Mouse (Mus musculus) limb, embryonic 11.5 days (tissue): ENCODE data around the gene Tcp11l1. TPM values are rescaled to one million over a fixed set of nuclear protein-coding genes. Genes with fewer than 3 reads are reported as not detected.

Experiments used
- ATAC-seq: fragments of 200-750 bp; cut with Nextera tagmentation; 2 replicates; pipeline ENCODE4 v1.8.0; 2017; ENCODE audit warnings: low read depth; ENCODE audit not compliant: insufficient number of reproducible peaks, low FRiP score, low TSS enrichment
- DNase-seq: peaks from one replicate; pipeline ENCODE4 v3.0.0-alpha.2; 2015; ENCODE audit warnings: low spot score
- H3K27ac ChIP-seq: fragments of 300-500 bp; sonication (generic); replicated peaks from 2 replicates; pipeline ENCODE4 v1.5.1; 2014; ENCODE audit warnings: low read depth, mild to moderate bottlenecking, low read length
- H3K27me3 ChIP-seq: fragments of 300-500 bp; sonication (generic); 2 replicates; pipeline ENCODE4 v1.6.1; 2014; ENCODE audit warnings: mild to moderate bottlenecking, low read length, mixed read lengths; ENCODE audit not compliant: control insufficient read depth, insufficient read depth
- H3K36me3 ChIP-seq: fragments of 300-500 bp; sonication (generic); 2 replicates; pipeline ENCODE4 v1.6.1; 2014; ENCODE audit warnings: mild to moderate bottlenecking, low read length, moderate library complexity, mixed read lengths; ENCODE audit not compliant: control insufficient read depth, insufficient read depth
- H3K4me1 ChIP-seq: fragments of 300-500 bp; sonication (generic); 2 replicates; pipeline ENCODE4 v1.6.1; 2014; ENCODE audit warnings: low read length, mixed read lengths; ENCODE audit not compliant: control insufficient read depth, insufficient read depth
- H3K4me2 ChIP-seq: fragments of 300-500 bp; sonication (generic); 2 replicates; pipeline ENCODE4 v1.6.1; 2014; ENCODE audit warnings: low read depth, mild to moderate bottlenecking, moderate library complexity; ENCODE audit not compliant: severe bottlenecking
- H3K4me3 ChIP-seq: fragments of 300-500 bp; sonication (generic); 2 replicates; pipeline ENCODE4 v1.5.1; 2014; ENCODE audit warnings: low read depth, low read length
- H3K9ac ChIP-seq: fragments of 300-500 bp; sonication (generic); 2 replicates; pipeline ENCODE4 v1.6.1; 2014; ENCODE audit warnings: mild to moderate bottlenecking, low read length
- H3K9me3 ChIP-seq: fragments of 300-500 bp; sonication (generic); 2 replicates; pipeline ENCODE4 v1.6.1; 2016; ENCODE audit warnings: low read length; ENCODE audit not compliant: control insufficient read depth
- WGBS: fragments of 180-500 bp; shearing (Covaris S2); extraction: QIAGEN DNeasy Blood & Tissue Kit; methylation state at CpG from one replicate; pipeline ENCODE4 v1.1.7; 2014; 5-methylcytosine and 5-hydroxymethylcytosine counted together
- polyA plus RNA-seq: library from polyadenylated mRNA; unstranded; fragments of >200 nt; fragmentation: Nextera tagmentation; extraction: Ambion mirVana; gene quantifications from 2 replicates; pipeline ENCODE4 v1.2.1, GENCODE M21; 2014

The Tcp11l1 gene
- 63.2 and 64.8 TPM in 2 replicates for polyA plus RNA-seq

- WGBS: under 1% methylated on average over 90 of the region's 99 CpGs
- ATAC-seq: peak; percentile 90
Observed at GRCm38 (mm10) chr2:104711585-104712485, at the start of gene Tcp11l1. Gene Tcp11l1, minus strand, starts transcription at chr2:104712169.

DNA sequence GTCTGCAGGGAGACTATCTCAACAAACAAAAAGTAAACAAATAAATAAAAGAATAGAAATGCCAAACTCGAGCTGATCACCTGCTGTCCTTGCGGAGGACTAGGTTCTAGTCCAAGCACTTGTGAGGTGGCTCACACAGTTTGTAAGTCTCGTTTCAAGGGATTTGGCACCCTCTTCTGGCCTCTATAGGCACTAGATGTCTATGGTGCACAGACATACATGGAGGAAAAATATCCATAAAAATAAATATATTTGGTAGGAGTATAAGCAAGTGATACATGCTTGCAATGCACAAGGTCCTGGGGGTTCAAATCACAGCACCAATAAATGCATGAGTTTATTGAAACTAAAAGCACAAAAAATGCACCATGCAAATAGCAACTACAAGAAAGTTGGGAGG is 38.6 kb upstream of the Tcp11l1 start:
- ATAC-seq (0 out of 2 replicates have a peak, but pooled peaks have one; percentile 35), DNase-seq (no peak)
- no peak overlapping the region for H3K4me2 ChIP-seq
- H3K36me3 ChIP-seq: no peaks in the 10 kb centered on the region
- H3K9me3 ChIP-seq: no peaks in the 10 kb centered on the region
- no peak overlapping the region for H3K4me3 ChIP-seq
- WGBS: 63% methylated on average over 3 of the region's 3 CpGs
- no peaks in the 10 kb centered on the region for H3K4me1 ChIP-seq
- H3K27me3 ChIP-seq: no peaks in the 10 kb centered on the region
- H3K27ac ChIP-seq: no peak overlapping the region
- H3K9ac ChIP-seq: no peak overlapping the region

More at GRCm38 (mm10) chr2:104711585-104712485, at the start of gene Tcp11l1:
- Histone ChIP-seq H3K9me3 (no peaks in the 10 kb centered on the region), H3K9ac (peak within 1 kb of the TSS; percentile 77), H3K36me3 (no peaks in the 10 kb centered on the region), H3K27ac (peak within 1 kb of the TSS; percentile 57; the same call in 1 of the 2 replicates), H3K4me1 (no peaks in the 10 kb centered on the region), H3K4me3 (peak within 1 kb of the TSS; percentile 60), H3K4me2 (peak within 1 kb of the TSS; percentile 61), H3K27me3 (no peaks in the 10 kb centered on the region)
- DNase-seq: peak; percentile 79

- Histone ChIP-seq H3K4me1 (no peaks in the 10 kb centered on the region), H3K36me3 (no peaks in the 10 kb centered on the region), H3K9ac (no peak overlapping the region), H3K27me3 (no peaks in the 10 kb centered on the region), H3K9me3 (no peaks in the 10 kb centered on the region), H3K4me3 (no peak overlapping the region), H3K4me2 (no peak overlapping the region), H3K27ac (no peak overlapping the region)
- ATAC-seq (no peak), DNase-seq (no peak)
- 80% methylated on average over 5 of the region's 5 CpGs for WGBS
Observed at GRCm38 (mm10) chr2:104748652-104749183, 36.7 kb upstream of the Tcp11l1 start.

DNA sequence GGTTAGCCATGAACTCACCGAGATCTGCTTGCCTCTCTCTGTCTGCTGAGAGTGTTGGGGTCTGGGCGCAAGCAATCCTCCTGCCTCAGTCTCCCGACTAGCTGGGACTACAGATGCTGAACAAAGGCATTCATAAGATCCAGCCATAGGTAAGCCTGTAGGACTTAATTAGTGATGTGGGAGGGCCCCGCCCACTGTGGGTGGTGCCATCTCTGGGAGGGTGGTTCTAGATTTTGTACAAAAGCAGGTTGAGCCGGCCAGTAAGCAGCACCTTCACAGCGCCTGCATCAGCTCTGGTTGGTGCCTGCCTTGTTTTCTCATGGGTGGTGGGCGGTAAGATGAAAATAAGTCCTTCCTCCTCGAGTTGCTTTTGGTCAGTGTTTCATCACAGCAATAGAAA is 34.3 kb upstream of the Tcp11l1 start:
- Histone ChIP-seq H3K27me3 (peaks cover 12% of the 10 kb centered on the region), H3K9ac (no peak overlapping the region), H3K27ac (no peak overlapping the region), H3K9me3 (no peaks in the 10 kb centered on the region), H3K36me3 (no peaks in the 10 kb centered on the region), H3K4me3 (no peak overlapping the region), H3K4me2 (no peak overlapping the region), H3K4me1 (no peaks in the 10 kb centered on the region)
- 53% methylated on average over 8 of the region's 8 CpGs for WGBS
- ATAC-seq (no peak), DNase-seq (no peak)

GRCm38 (mm10) chr2:104743971-104744370 is 32.0 kb upstream of the Tcp11l1 start:
- Histone ChIP-seq H3K4me1 (no peaks in the 10 kb centered on the region), H3K4me3 (no peak overlapping the region), H3K27ac (no peak overlapping the region), H3K4me2 (no peak overlapping the region), H3K36me3 (no peaks in the 10 kb centered on the region), H3K27me3 (peaks cover 14% of the 10 kb centered on the region), H3K9ac (no peak overlapping the region), H3K9me3 (no peaks in the 10 kb centered on the region)
- 46% methylated on average over 5 of the region's 5 CpGs for WGBS
- ATAC-seq: no peak
- DNase-seq: no peak

GRCm38 (mm10) chr2:104743160-104743559 is 31.2 kb upstream of the Tcp11l1 start:
- no peak for ATAC-seq

DNA sequence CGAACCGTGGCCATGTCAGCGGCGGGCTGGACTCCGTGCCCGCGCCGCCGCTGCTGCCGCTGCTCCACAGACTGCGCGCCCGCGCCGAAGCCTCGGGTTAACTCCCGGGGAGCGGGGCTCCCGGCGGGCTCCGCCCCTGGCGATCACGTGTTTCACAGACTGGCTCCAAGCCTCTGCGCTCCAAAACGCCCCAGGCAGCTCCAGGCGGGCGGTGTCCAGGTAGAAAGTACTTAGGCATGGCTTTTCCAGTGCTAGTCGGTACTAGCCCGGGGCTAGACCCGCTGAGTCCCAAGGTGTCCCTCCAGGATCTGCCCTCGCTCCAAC is 30.7 kb upstream of the Tcp11l1 start, which contains the start of gene Depdc7:
Gene Depdc7 (minus strand): TSS at position 138 of the 324 bp plus-strand sequence.
- Histone ChIP-seq H3K4me3 (peak within 1 kb of the TSS; percentile 57), H3K4me2 (peak within 1 kb of the TSS; percentile 82), H3K9me3 (no peaks in the 10 kb centered on the region), H3K4me1 (no peaks in the 10 kb centered on the region), H3K36me3 (no peaks in the 10 kb centered on the region), H3K9ac (peak within 1 kb of the TSS; percentile 72), H3K27ac (no peak within 1 kb of the TSS), H3K27me3 (peaks cover 14% of the 10 kb centered on the region)
- WGBS: 0% methylated on average over 30 of the region's 31 CpGs
- peak; percentile 86 for ATAC-seq
- DNase-seq: peak; percentile 88

More at GRCm38 (mm10) chr2:104743160-104743559, 31.2 kb upstream of the Tcp11l1 start:
- H3K9me3 ChIP-seq: no peaks in the 10 kb centered on the region
- no peaks in the 10 kb centered on the region for H3K4me1 ChIP-seq
- peaks cover 14% of the 10 kb centered on the region for H3K27me3 ChIP-seq
- H3K36me3 ChIP-seq: no peaks in the 10 kb centered on the region
- no peak overlapping the region for H3K27ac ChIP-seq
- WGBS: 12% methylated on average over 7 of the region's 7 CpGs
- peak; percentile 27 for DNase-seq
- H3K9ac ChIP-seq: no peak overlapping the region; the same call in 1 of the 2 replicates
- peak overlapping the region; percentile 82 for H3K4me2 ChIP-seq
- peak overlapping the region; percentile 57 for H3K4me3 ChIP-seq

DNA sequence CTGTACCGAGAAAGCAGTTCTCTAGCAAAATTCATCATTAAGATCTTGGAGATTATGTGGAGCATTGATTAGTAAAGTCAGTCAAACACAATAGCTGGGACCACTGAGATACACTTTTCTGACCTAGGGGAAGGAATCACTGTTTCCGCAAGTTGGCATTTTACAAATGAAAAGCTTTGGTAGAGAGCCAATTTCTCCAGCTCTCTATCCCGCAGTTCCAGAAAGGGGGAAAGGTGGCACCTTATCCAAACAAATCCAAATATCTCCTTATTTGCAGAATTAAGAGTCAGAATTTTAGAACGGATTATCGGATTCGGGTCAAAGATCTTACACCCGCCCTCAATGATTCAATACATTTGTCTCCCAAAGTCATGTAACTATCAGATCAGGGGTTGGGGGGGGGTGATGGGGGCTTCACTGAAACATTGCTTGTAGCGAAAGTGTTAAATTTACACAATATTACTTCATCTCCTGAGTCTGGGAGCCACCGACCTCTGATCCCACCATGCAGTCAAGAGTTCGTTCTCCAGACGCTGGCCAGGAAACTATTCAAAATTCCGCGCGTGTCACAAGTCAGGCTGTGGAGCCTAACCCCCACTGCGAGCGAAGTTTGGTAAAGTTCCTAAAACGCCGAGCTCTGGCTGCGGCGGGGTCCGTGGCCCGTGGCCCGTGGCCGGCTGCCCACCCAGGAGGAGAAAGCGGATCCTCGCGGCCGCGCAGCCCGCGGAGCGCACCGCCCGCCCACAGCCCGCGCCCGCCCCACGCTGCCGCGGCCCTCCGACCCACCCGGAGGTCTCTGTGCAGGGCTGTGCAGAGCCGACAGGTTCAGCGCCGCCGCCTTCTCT is 30.1 kb upstream of the Tcp11l1 start:
- 5% methylated on average over 44 of the region's 46 CpGs for WGBS
- H3K4me2 ChIP-seq: peak overlapping the region; percentile 82
- H3K9ac ChIP-seq: peak overlapping the region; percentile 72
- no peaks in the 10 kb centered on the region for H3K36me3 ChIP-seq
- H3K4me1 ChIP-seq: no peaks in the 10 kb centered on the region
- peaks cover 14% of the 10 kb centered on the region for H3K27me3 ChIP-seq
- ATAC-seq (peak; percentile 5), DNase-seq (no peak)
- no peak overlapping the region for H3K27ac ChIP-seq
- no peaks in the 10 kb centered on the region for H3K9me3 ChIP-seq
- peak overlapping the region; percentile 57 for H3K4me3 ChIP-seq
